Mouse (Mus musculus) ES-Bruce4 (cell line): ENCODE data around the gene Trim2. TPM values are rescaled to one million over a fixed set of nuclear protein-coding genes. Genes with fewer than 3 reads are reported as not detected.

Experiments used
- H3K27ac ChIP-seq: 2 replicates; pipeline ENCODE4 v1.5.1; 2012; ENCODE audit warnings: low read length, inconsistent platforms; ENCODE audit not compliant: insufficient read depth
- H3K27me3 ChIP-seq: 2 replicates; pipeline ENCODE4 v1.6.1; 2012; ENCODE audit warnings: mild to moderate bottlenecking, low read length, inconsistent platforms; ENCODE audit not compliant: control insufficient read depth, poor library complexity, insufficient read depth, severe bottlenecking
- H3K36me3 ChIP-seq: 2 replicates; pipeline ENCODE4 v1.6.1; 2012; ENCODE audit warnings: inconsistent platforms, mild to moderate bottlenecking, low read length, moderate library complexity; ENCODE audit not compliant: control insufficient read depth, poor library complexity, insufficient read depth, severe bottlenecking
- H3K4me1 ChIP-seq: one replicate; pipeline ENCODE4 v1.8.1; 2011; ENCODE audit warnings: low read length; ENCODE audit not compliant: control insufficient read depth, insufficient read depth
- H3K4me3 ChIP-seq: 2 replicates; pipeline ENCODE4 v1.5.1; 2011; ENCODE audit warnings: low read depth, mild to moderate bottlenecking, low read length
- H3K9ac ChIP-seq: 2 replicates; pipeline ENCODE4 v1.6.1; 2012; ENCODE audit warnings: low read depth, mild to moderate bottlenecking, inconsistent platforms; ENCODE audit not compliant: poor library complexity, severe bottlenecking
- H3K9me3 ChIP-seq: replicated peaks from 2 replicates; pipeline ENCODE4 v1.6.1; 2012; ENCODE audit warnings: mild to moderate bottlenecking, low read length, inconsistent platforms; ENCODE audit not compliant: control insufficient read depth, poor library complexity, insufficient read depth, severe bottlenecking
- CTCF ChIP-seq: IDR thresholded peaks from one replicate; pipeline ENCODE4 v1.8.1; 2011; ENCODE audit warnings: low read depth, low read length
- EP300 ChIP-seq: IDR thresholded peaks from 2 replicates; pipeline ENCODE4 v1.6.1; 2011; ENCODE audit warnings: low read depth, low read length; ENCODE audit not compliant: insufficient read depth
- POLR2A ChIP-seq: IDR thresholded peaks from one replicate; pipeline ENCODE4 v1.8.1; 2011; ENCODE audit warnings: low read length; ENCODE audit not compliant: insufficient read depth
- polyA plus RNA-seq: library from polyadenylated mRNA; stranded (reverse); fragments of >200 nt; gene quantifications from 2 replicates; pipeline ENCODE4 v1.2.4, GENCODE M21; 2011; ENCODE audit warnings: low read depth; ENCODE audit not compliant: missing spikeins, insufficient read depth, insufficient read length

Gene Trim2
- 11.4 and 12.8 TPM in 2 replicates for polyA plus RNA-seq

DNA sequence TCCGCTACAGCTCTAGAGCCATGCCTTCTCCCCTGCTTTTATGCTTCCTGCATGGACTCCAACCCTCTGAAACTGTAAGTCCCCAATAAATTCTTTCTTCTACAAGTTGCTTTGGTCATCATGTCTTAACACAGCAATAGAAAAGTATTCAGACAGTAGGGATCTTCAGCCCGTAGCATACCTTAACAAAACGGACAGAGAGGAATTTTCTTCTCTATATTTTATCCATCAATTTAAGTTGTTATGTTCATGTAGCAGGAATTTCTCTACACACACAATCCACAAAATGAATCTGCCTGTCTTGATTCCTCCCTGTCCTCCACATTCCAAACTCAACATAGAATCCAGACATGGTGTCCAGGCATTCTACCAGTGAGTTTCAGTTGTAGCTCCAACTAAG is at the start of gene Trim2:
Gene Trim2 (minus strand): TSS at position 101 of the 400 bp plus-strand sequence.
- Histone ChIP-seq H3K4me3 (no peak within 1 kb of the TSS), H3K27me3 (no peaks in the 10 kb centered on the region; the same call in 1 of the 2 replicates), H3K9me3 (no peaks in the 10 kb centered on the region), H3K4me1 (peaks cover 3% of the 10 kb centered on the region), H3K9ac (no peak within 1 kb of the TSS), H3K36me3 (no peaks in the 10 kb centered on the region), H3K27ac (no peak within 1 kb of the TSS)
- no peak for TF ChIP-seq CTCF
- no peak for TF ChIP-seq EP300
- no peak for TF ChIP-seq POLR2A

GRCm38 (mm10) chr3:84355930-84356689 is 49.4 kb upstream of the Trim2 start:
- no peaks in the 10 kb centered on the region for H3K4me1 ChIP-seq
- H3K27ac ChIP-seq: no peak overlapping the region
- TF ChIP-seq EP300: no peak
- peak; percentile 27 for TF ChIP-seq CTCF
- no peaks in the 10 kb centered on the region for H3K9me3 ChIP-seq
- no peaks in the 10 kb centered on the region for H3K36me3 ChIP-seq
- no peaks in the 10 kb centered on the region for H3K27me3 ChIP-seq
- H3K9ac ChIP-seq: no peak overlapping the region
- no peak overlapping the region for H3K4me3 ChIP-seq

DNA sequence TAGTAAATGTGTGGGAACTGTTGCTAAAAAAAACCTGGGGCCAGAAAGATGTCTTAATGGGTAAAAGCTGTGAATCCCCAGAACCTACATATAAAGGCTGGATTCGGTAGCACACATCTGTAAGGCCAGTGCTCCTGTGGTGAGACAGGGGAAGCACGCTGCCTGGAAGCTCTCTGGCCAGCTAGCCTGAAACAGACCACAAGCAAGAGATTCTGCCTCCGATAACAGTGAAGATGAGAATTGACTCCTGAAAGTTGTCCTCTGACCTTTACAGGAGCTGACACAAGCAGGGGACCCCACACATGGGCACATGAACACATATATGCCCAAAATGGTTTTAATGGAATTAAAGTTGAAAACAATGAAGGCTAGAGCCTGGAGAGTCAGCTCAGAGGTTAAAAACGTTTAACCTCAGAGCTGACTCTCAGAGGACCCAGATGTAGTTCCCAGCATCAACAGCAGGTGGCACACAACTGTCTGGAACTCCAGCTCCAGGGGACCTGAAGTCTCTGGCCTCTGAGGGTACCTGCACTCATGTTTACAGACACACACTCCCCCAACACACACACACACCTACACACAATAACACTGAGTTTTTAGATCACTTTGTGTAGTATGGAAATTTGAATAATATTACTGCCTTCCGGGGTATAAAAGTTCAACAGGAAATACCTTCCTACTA is 45.8 kb upstream of the Trim2 start:
- Histone ChIP-seq H3K9me3 (no peaks in the 10 kb centered on the region), H3K4me3 (no peak overlapping the region), H3K4me1 (no peaks in the 10 kb centered on the region), H3K27ac (no peak overlapping the region), H3K27me3 (no peaks in the 10 kb centered on the region), H3K36me3 (no peaks in the 10 kb centered on the region), H3K9ac (no peak overlapping the region)
- peak; percentile 81 for TF ChIP-seq CTCF
- no peak for TF ChIP-seq EP300

GRCm38 (mm10) chr3:84350311-84350710 is 43.6 kb upstream of the Trim2 start:
- H3K9ac ChIP-seq: no peak overlapping the region
- no peaks in the 10 kb centered on the region for H3K27me3 ChIP-seq
- H3K4me1 ChIP-seq: no peaks in the 10 kb centered on the region
- no peak overlapping the region for H3K4me3 ChIP-seq
- no peak overlapping the region for H3K27ac ChIP-seq
- no peak for TF ChIP-seq CTCF
- no peak for TF ChIP-seq POLR2A
- no peak for TF ChIP-seq EP300
- H3K36me3 ChIP-seq: no peaks in the 10 kb centered on the region
- no peaks in the 10 kb centered on the region for H3K9me3 ChIP-seq

- H3K27ac ChIP-seq: no peak overlapping the region
- no peak for TF ChIP-seq POLR2A
- no peak for TF ChIP-seq EP300
- TF ChIP-seq CTCF: no peak
- no peaks in the 10 kb centered on the region for H3K9me3 ChIP-seq
- no peak overlapping the region for H3K9ac ChIP-seq
- H3K4me1 ChIP-seq: no peaks in the 10 kb centered on the region
- H3K36me3 ChIP-seq: no peaks in the 10 kb centered on the region
- H3K4me3 ChIP-seq: no peak overlapping the region
- no peaks in the 10 kb centered on the region for H3K27me3 ChIP-seq
Observed at GRCm38 (mm10) chr3:84349771-84350170, 43.1 kb upstream of the Trim2 start.

GRCm38 (mm10) chr3:84347426-84347825 is 40.7 kb upstream of the Trim2 start:
- H3K27me3 ChIP-seq: no peaks in the 10 kb centered on the region
- TF ChIP-seq POLR2A: no peak
- TF ChIP-seq CTCF: no peak
- TF ChIP-seq EP300: no peak
- no peak overlapping the region for H3K27ac ChIP-seq
- H3K4me3 ChIP-seq: no peak overlapping the region
- H3K4me1 ChIP-seq: no peaks in the 10 kb centered on the region
- no peak overlapping the region for H3K9ac ChIP-seq
- no peaks in the 10 kb centered on the region for H3K36me3 ChIP-seq
- H3K9me3 ChIP-seq: no peaks in the 10 kb centered on the region
